ENCODE assay signal across 9 mouse cellular contexts in genomic region chr3:93014378-93014801, GRCm38 (mm10). TPM values are rescaled to one million over a fixed set of nuclear protein-coding genes. Genes with fewer than 3 reads are reported as not detected.
A peak's percentile ranks its signal among the peaks of the same experiment; 100 is the strongest.
DNase-seq lines count a peak whose midpoint lies in the region; ATAC-seq and TF ChIP-seq lines count a peak whose summit lies in the region.
"Had no signal": no experiment of that assay in that cellular context is flagged by ENCODE, and none has a peak within 500 bp of the region (broad histone marks: within the 10 kb centered on the region; RNA-seq: fewer than 3 reads in every experiment).

No protein-coding gene starts in this region.

- TF ChIP-seq POLR2A in ES-Bruce4 (IDR thresholded peaks at IDR 0.05; ENCODE audit: insufficient read depth, low read length): no peak

- H3K9ac ChIP-seq in ES-Bruce4 (ENCODE audit: low read depth, poor library complexity, severe bottlenecking): no peak overlapping the region
- peak overlapping the region; percentile 62 for H3K9ac ChIP-seq in forebrain, embryonic 14.5 days (ENCODE audit: low read length)
- peak overlapping the region; percentile 56 for H3K9ac ChIP-seq in hindbrain, postnatal 0 days (replicated peaks; ENCODE audit: low read length)

- 1% methylated on average over 24 of the region's 24 CpGs for WGBS in forebrain, embryonic 14.5 days
- 1% methylated on average over 24 of the region's 24 CpGs for WGBS in hindbrain, postnatal 0 days

- H3K27me3 ChIP-seq in ES-Bruce4 (ENCODE audit: control insufficient read depth, insufficient read depth, low read length, poor library complexity, severe bottlenecking): no peaks in the 10 kb centered on the region
- no peaks in the 10 kb centered on the region for H3K27me3 ChIP-seq in forebrain, embryonic 14.5 days (replicated peaks; ENCODE audit: control insufficient read depth, insufficient read depth, low read length)
- no peaks in the 10 kb centered on the region for H3K27me3 ChIP-seq in hindbrain, postnatal 0 days (ENCODE audit: insufficient read depth, low read length)

- no peak for TF ChIP-seq EP300 in ES-Bruce4 (IDR thresholded peaks at IDR 0.05; ENCODE audit: insufficient read depth, low read depth, low read length)

- no peaks in the 10 kb centered on the region for H3K36me3 ChIP-seq in ES-Bruce4 (ENCODE audit: control insufficient read depth, insufficient read depth, low read length, poor library complexity, severe bottlenecking)
- H3K36me3 ChIP-seq in forebrain, embryonic 14.5 days (ENCODE audit: control insufficient read depth, insufficient read depth, low read length): no peaks in the 10 kb centered on the region
- H3K36me3 ChIP-seq in hindbrain, postnatal 0 days (ENCODE audit: insufficient read depth, low read length): no peaks in the 10 kb centered on the region

- peak; percentile 92 for ATAC-seq in forebrain, embryonic 14.5 days
- peak; percentile 87 for ATAC-seq in hindbrain, postnatal 0 days

- H3K4me2 ChIP-seq in forebrain, embryonic 14.5 days (ENCODE audit: low read length): peak overlapping the region; percentile 75
- H3K4me2 ChIP-seq in hindbrain, postnatal 0 days (ENCODE audit: low read depth, low read length): peak overlapping the region; percentile 96

- no peak overlapping the region for H3K27ac ChIP-seq in ES-Bruce4 (ENCODE audit: insufficient read depth, low read length)
- H3K27ac ChIP-seq in forebrain, embryonic 14.5 days (ENCODE audit: low read depth, low read length): no peak overlapping the region
- no peak overlapping the region; the same call in 1 of the 2 replicates for H3K27ac ChIP-seq in hindbrain, postnatal 0 days

- TF ChIP-seq CTCF in ES-Bruce4 (IDR thresholded peaks at IDR 0.05; ENCODE audit: low read depth, low read length): no peak
- TF ChIP-seq CTCF in hindbrain, postnatal 0 days (IDR thresholded peaks at IDR 0.05; ENCODE audit: low read depth): no peak

- DNase-seq in WW6 (ENCODE audit: low read depth, low spot score): peak; percentile 11
- peak; percentile 68 for DNase-seq in forebrain, embryonic 14.5 days (ENCODE audit: low spot score)
- DNase-seq in hindbrain, postnatal 0 days (ENCODE audit: low spot score): peak; percentile 70
- peak; percentile 51 to 64 for DNase-seq in left cerebral cortex, postnatal 36 days (ENCODE audit: low spot score in 2 of 2)
- DNase-seq in neural tube, embryonic 10.5 days (ENCODE audit: extremely low spot score, low spot score): peak; percentile 79
- peak; percentile 19 for DNase-seq in testis, postnatal 14 days (ENCODE audit: low spot score)
- no peak for DNase-seq in thymus, postnatal 10 days (ENCODE audit: low spot score in 2 of 2)

- H3K4me3 ChIP-seq in ES-Bruce4 (ENCODE audit: low read depth, low read length): peak overlapping the region; percentile 39
- H3K4me3 ChIP-seq in forebrain, embryonic 14.5 days (ENCODE audit: low read depth, low read length): peak overlapping the region; percentile 42
- peak overlapping the region; percentile 54 for H3K4me3 ChIP-seq in hindbrain, postnatal 0 days (ENCODE audit: low read length)
- H3K4me3 ChIP-seq: erythroblast, embryonic 14.5 days had no signal

- H3K9me3 ChIP-seq in ES-Bruce4 (replicated peaks; ENCODE audit: control insufficient read depth, insufficient read depth, low read length, poor library complexity, severe bottlenecking): no peaks in the 10 kb centered on the region
- H3K9me3 ChIP-seq in forebrain, embryonic 14.5 days (replicated peaks; ENCODE audit: control insufficient read depth, low read length): no peaks in the 10 kb centered on the region
- no peaks in the 10 kb centered on the region for H3K9me3 ChIP-seq in hindbrain, postnatal 0 days (ENCODE audit: low read length)

- peaks cover 4% of the 10 kb centered on the region for H3K4me1 ChIP-seq in ES-Bruce4 (ENCODE audit: control insufficient read depth, insufficient read depth, low read length)
- no peaks in the 10 kb centered on the region for H3K4me1 ChIP-seq in forebrain, embryonic 14.5 days (ENCODE audit: control insufficient read depth, insufficient read depth, low read length)
- H3K4me1 ChIP-seq in hindbrain, postnatal 0 days (ENCODE audit: insufficient read depth, low read length): no peaks in the 10 kb centered on the region

- intact Hi-C loops in left cerebral cortex, postnatal 36 days (cut with DNase I): no loop called here

RNA-seq across cellular contexts. Expression of gene Crct1, which starts 1.1 kb away (rescaled TPM):
- not detected in 2 replicates for polyA plus RNA-seq in ES-Bruce4 (2011; ENCODE audit: insufficient read depth, insufficient read length, low read depth, missing spikeins)
- 0.25 TPM in 1 of 2 replicates, not detected in the other for polyA plus RNA-seq in forebrain, embryonic 14.5 days (2014; fragmentation: Nextera tagmentation; extraction: Ambion mirVana)
- 4.2 TPM in 1 of 2 replicates, not detected in the other for total RNA-seq in hindbrain, postnatal 0 days (2014; rRNA removed)
- 1.4 and 2.3 TPM in 2 replicates for polyA plus RNA-seq in hindbrain, postnatal 0 days (2015; fragmentation: Nextera tagmentation; extraction: Ambion mirVana)
- not detected for total RNA-seq in left cerebral cortex, postnatal 36 days (2021)
- polyA plus RNA-seq: erythroblast, embryonic 14.5 days had no signal

RNA-seq across cellular contexts. Expression of gene Lce1m, which starts 4.5 kb away (rescaled TPM):
- polyA plus RNA-seq in ES-Bruce4 (2011; ENCODE audit: insufficient read depth, insufficient read length, low read depth, missing spikeins): not detected in 2 replicates
- not detected in 2 replicates for polyA plus RNA-seq in forebrain, embryonic 14.5 days (2014; fragmentation: Nextera tagmentation; extraction: Ambion mirVana)
- not detected in 2 replicates for total RNA-seq in hindbrain, postnatal 0 days (2014; rRNA removed)
- not detected in 2 replicates for polyA plus RNA-seq in hindbrain, postnatal 0 days (2015; fragmentation: Nextera tagmentation; extraction: Ambion mirVana)
- total RNA-seq in left cerebral cortex, postnatal 36 days (2021): not detected
- polyA plus RNA-seq: erythroblast, embryonic 14.5 days had no signal

RNA-seq across cellular contexts. Expression of gene Lce3f, which starts 22.4 kb away (rescaled TPM):
- polyA plus RNA-seq in ES-Bruce4 (2011; ENCODE audit: insufficient read depth, insufficient read length, low read depth, missing spikeins): not detected in 2 replicates
- polyA plus RNA-seq in forebrain, embryonic 14.5 days (2014; fragmentation: Nextera tagmentation; extraction: Ambion mirVana): not detected in 2 replicates
- total RNA-seq in hindbrain, postnatal 0 days (2014; rRNA removed): not detected in 2 replicates
- polyA plus RNA-seq in hindbrain, postnatal 0 days (2015; fragmentation: Nextera tagmentation; extraction: Ambion mirVana): not detected in 2 replicates
- not detected for total RNA-seq in left cerebral cortex, postnatal 36 days (2021)
- polyA plus RNA-seq: erythroblast, embryonic 14.5 days had no signal

RNA-seq across cellular contexts. Expression of gene Lce3e, which starts 47.5 kb away (rescaled TPM):
- not detected in 2 replicates for polyA plus RNA-seq in ES-Bruce4 (2011; ENCODE audit: insufficient read depth, insufficient read length, low read depth, missing spikeins)
- not detected in 2 replicates for polyA plus RNA-seq in forebrain, embryonic 14.5 days (2014; fragmentation: Nextera tagmentation; extraction: Ambion mirVana)
- not detected in 2 replicates for total RNA-seq in hindbrain, postnatal 0 days (2014; rRNA removed)
- not detected in 2 replicates for polyA plus RNA-seq in hindbrain, postnatal 0 days (2015; fragmentation: Nextera tagmentation; extraction: Ambion mirVana)
- not detected for total RNA-seq in left cerebral cortex, postnatal 36 days (2021)
- polyA plus RNA-seq: erythroblast, embryonic 14.5 days had no signal

RNA-seq across cellular contexts. Expression of gene Gm4858, which starts 54.2 kb away (rescaled TPM):
- polyA plus RNA-seq in ES-Bruce4 (2011; ENCODE audit: insufficient read depth, insufficient read length, low read depth, missing spikeins): not detected in 2 replicates
- not detected in 2 replicates for polyA plus RNA-seq in forebrain, embryonic 14.5 days (2014; fragmentation: Nextera tagmentation; extraction: Ambion mirVana)
- not detected in 2 replicates for total RNA-seq in hindbrain, postnatal 0 days (2014; rRNA removed)
- polyA plus RNA-seq in hindbrain, postnatal 0 days (2015; fragmentation: Nextera tagmentation; extraction: Ambion mirVana): not detected in 2 replicates
- total RNA-seq in left cerebral cortex, postnatal 36 days (2021): not detected
- polyA plus RNA-seq: erythroblast, embryonic 14.5 days had no signal

Comparison
In these comparisons a context has a peak if more than half of its experiments do, and no peak if none do; other contexts are left out.
1. DNase-seq: peak in WW6 (single experiment), forebrain, embryonic 14.5 days (single experiment), hindbrain, postnatal 0 days (single experiment), left cerebral cortex, postnatal 36 days (2 of 2), neural tube, embryonic 10.5 days (single experiment) and testis, postnatal 14 days (single experiment); none in thymus, postnatal 10 days (0 of 2).
2. Peak in every context shown above with its lines, with median percentiles within 50 percentile points of each other: H3K4me3 ChIP-seq.